Mouse (Mus musculus) E14TG2a.4 (cell line): ENCODE data around the gene Maea.

Source experiments
- H3K27me3 ChIP-seq: 2 replicates; pipeline ENCODE4 v1.6.1; 2014; ENCODE audit warnings: low read length, control low read depth; ENCODE audit not compliant: insufficient read depth
- H3K36me3 ChIP-seq: 2 replicates; pipeline ENCODE4 v1.6.1; 2014; ENCODE audit warnings: low read length, control low read depth; ENCODE audit not compliant: insufficient read depth
- H3K4me1 ChIP-seq: replicated peaks from 2 replicates; pipeline ENCODE4 v1.6.1; 2014; ENCODE audit warnings: low read depth, low read length, control low read depth
- H3K4me3 ChIP-seq: replicated peaks from 2 replicates; pipeline ENCODE4 v1.5.1; 2014; ENCODE audit warnings: mild to moderate bottlenecking, low read length
- H3K9me3 ChIP-seq: 2 replicates; pipeline ENCODE4 v1.6.1; 2014; ENCODE audit warnings: low read length, control low read depth
- CTCF ChIP-seq: conservative IDR thresholded peaks from 2 replicates; pipeline ENCODE4 v1.5.1; 2014; ENCODE audit warnings: low read length
- NANOG ChIP-seq: IDR thresholded peaks from 2 replicates; pipeline ENCODE4 v1.6.1; 2014; ENCODE audit warnings: borderline replicate concordance, low read length, mixed read lengths
- POU5F1 ChIP-seq: IDR thresholded peaks from 2 replicates; pipeline ENCODE4 v1.6.1; 2014; ENCODE audit warnings: low read length, borderline replicate concordance

Maea gene

DNA sequence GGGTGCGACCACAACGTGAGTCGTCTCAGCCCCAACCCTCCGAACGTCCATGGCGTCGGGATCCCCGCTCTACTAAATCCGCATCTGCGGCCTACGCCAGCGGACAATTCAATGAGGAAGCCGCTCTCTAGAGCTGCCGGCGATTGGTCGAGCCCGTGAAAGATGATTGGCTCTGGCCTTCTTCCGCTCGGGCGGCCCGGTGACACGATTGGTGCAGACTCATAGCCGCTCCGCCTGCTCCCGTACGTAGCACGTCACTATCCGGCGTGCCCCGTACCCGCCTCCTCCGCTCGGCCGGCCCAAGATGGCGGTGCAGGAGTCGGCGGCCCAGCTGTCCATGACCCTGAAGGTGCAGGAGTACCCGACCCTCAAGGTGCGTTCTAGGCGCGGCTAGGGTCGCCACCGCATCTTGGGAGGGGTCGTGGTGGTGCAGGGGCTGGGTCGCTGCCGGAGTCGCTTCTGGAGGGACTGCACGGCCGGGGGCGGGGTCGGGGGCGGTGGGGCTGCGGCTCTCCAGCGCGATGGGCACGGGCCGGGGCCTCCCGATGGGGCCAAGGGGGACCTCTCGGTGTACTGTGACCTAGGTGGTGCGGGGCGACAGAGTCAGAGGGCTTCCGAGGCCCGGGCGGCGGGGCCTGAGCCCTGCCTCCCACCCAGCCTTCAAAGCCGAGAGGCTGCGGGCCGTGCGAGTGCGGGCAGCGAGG lies at the start of gene Maea:
Gene Maea (plus strand): TSS at position 237 of the 704 bp plus-strand sequence.
- H3K36me3 ChIP-seq: peaks cover 35% of the 10 kb centered on the region
- peaks cover 42% of the 10 kb centered on the region for H3K4me1 ChIP-seq
- 0 out of 2 replicates have a peak, but pooled peaks have one; percentile 6 for TF ChIP-seq NANOG
- no peak for TF ChIP-seq POU5F1
- TF ChIP-seq CTCF: no peak
- peak within 1 kb of the TSS; percentile 97 for H3K4me3 ChIP-seq
- peaks cover 29% of the 10 kb centered on the region for H3K9me3 ChIP-seq
- H3K27me3 ChIP-seq: no peaks in the 10 kb centered on the region

- Histone ChIP-seq H3K27me3 (peaks cover 56% of the 10 kb centered on the region), H3K36me3 (no peaks in the 10 kb centered on the region)
Observed at GRCm38 (mm10) chr5:33293796-33294430, 41.4 kb upstream of the Maea start.

DNA sequence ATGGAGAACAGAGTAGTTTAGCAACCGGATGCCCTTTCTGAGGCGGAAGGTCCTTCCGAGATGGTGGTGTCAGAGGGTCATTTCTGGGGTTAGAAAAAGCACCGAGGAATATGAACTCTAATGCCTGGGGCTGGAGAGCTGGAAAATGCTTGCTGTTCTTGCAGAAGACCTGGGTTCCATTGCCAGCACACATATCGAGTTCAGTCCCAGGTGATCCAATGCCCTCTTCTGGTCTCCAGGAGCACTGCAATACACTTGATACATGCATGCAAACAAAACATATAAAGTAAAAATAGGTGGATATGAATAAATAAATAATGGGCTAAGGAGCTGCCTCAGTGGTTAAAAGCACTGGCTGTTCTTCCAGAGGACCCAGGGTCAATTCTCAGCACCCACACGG lies 38.1 kb upstream of the Maea start:
- Histone ChIP-seq H3K4me1 (no peaks in the 10 kb centered on the region; the same call in 1 of the 2 replicates), H3K36me3 (no peaks in the 10 kb centered on the region), H3K4me3 (no peak overlapping the region), H3K9me3 (no peaks in the 10 kb centered on the region), H3K27me3 (peaks cover 49% of the 10 kb centered on the region)
- TF ChIP-seq POU5F1: no peak
- TF ChIP-seq CTCF: peak; percentile 59

More at GRCm38 (mm10) chr5:33293796-33294430, 41.4 kb upstream of the Maea start:
- TF ChIP-seq NANOG (no peak), POU5F1 (no peak), CTCF (no peak)
- Histone ChIP-seq H3K4me1 (no peaks in the 10 kb centered on the region; the same call in 1 of the 2 replicates), H3K9me3 (no peaks in the 10 kb centered on the region), H3K4me3 (no peak overlapping the region)

DNA sequence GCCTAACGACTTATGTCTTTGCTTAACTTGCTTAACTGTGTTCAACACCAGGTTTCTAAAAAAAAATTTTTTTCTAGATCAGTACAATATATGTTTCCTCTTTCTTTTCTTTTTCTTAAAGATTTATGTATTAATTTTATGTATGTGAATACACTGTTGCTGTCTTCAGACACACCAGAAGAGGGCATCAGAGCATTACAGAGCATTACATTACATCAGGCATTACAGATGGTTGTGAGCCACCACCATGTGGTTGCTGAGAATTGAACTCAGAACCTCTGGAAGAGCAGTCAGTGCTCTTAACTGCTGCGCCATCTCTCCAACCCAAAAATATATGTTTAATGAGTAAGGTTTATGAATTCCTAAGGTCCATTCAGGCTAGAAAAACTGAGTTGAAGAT lies 33.5 kb upstream of the Maea start:
- no peaks in the 10 kb centered on the region for H3K9me3 ChIP-seq
- H3K4me1 ChIP-seq: no peaks in the 10 kb centered on the region; the same call in 1 of the 2 replicates
- H3K27me3 ChIP-seq: peaks cover 31% of the 10 kb centered on the region
- H3K36me3 ChIP-seq: no peaks in the 10 kb centered on the region
- H3K4me3 ChIP-seq: no peak overlapping the region
- TF ChIP-seq POU5F1 (no peak), NANOG (no peak), CTCF (no peak)

DNA sequence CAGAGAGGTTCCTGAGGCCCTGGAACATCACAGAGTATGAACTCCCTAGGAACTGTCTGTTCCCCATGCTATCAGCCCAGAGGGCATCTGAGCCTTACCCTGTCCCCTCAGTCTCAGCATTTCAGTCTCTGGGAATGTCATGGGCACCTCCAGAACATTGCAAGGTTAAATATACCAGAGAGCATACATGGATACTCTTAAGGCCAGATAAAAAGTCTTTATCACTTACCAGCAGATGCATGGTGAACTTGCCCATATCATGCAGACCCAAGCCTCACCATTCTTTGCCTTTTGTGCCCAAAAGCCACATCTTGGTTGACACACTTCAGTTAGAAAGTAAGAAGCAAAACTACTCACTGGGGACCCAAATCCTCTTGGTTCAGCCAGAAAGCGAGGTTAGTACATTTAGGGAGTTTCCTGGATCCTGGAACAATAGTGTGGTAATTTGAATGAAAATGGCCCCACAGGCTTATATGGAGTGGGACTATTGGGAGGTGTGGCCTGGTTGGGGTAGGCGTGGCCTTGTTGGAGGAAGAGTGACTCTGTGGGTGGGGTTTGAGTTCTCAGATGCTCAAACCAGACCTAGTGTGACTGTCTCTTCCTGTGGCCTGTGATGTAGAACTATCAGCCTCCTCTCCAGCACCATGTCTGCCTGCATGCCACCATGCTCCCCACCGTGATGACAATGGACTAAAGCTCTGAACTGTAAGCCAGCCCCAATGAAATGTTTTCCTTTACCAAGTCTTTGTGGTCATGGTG lies 24.4 kb upstream of the Maea start:
- Histone ChIP-seq H3K4me3 (0 out of 2 replicates have a peak overlapping the region, but pooled peaks have one; percentile 3), H3K36me3 (no peaks in the 10 kb centered on the region), H3K4me1 (peaks cover 17% of the 10 kb centered on the region), H3K9me3 (no peaks in the 10 kb centered on the region), H3K27me3 (peaks cover 10% of the 10 kb centered on the region; the same call in 1 of the 2 replicates)
- TF ChIP-seq POU5F1: peak; percentile 23; the same call in 1 of the 2 replicates
- no peak for TF ChIP-seq NANOG
- no peak for TF ChIP-seq CTCF

GRCm38 (mm10) chr5:33312192-33312591 lies 23.1 kb upstream of the Maea start:
- TF ChIP-seq NANOG (no peak), POU5F1 (no peak), CTCF (no peak)
- Histone ChIP-seq H3K4me1 (peaks cover 17% of the 10 kb centered on the region), H3K4me3 (no peak overlapping the region), H3K36me3 (no peaks in the 10 kb centered on the region), H3K27me3 (peaks cover 10% of the 10 kb centered on the region; the same call in 1 of the 2 replicates), H3K9me3 (no peaks in the 10 kb centered on the region)

DNA sequence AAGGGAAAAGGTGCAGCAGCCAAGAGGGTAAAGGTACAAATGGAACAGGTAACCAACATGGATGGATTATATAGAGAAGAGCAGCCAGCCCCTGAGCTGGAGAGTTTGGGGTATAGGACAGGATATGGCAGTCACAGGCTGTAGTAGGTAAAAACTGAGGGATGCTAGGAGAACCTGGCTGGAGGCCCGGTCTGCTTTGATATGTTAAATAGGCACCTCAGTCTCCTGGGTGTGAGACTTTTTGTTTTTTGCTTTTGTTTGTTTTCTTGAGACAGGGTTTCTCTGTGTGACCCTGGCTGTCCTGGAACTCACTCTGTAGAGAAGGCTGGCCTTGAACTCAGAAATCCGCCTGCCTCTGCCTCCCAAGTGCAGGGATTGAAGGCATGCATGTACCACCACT lies 10.8 kb upstream of the Maea start:
- H3K9me3 ChIP-seq: peaks cover 39% of the 10 kb centered on the region
- TF ChIP-seq POU5F1: 0 out of 2 replicates have a peak, but pooled peaks have one; percentile 25
- no peak for TF ChIP-seq CTCF
- TF ChIP-seq NANOG: no peak
- H3K4me3 ChIP-seq: no peak overlapping the region
- peaks cover 11% of the 10 kb centered on the region for H3K27me3 ChIP-seq
- H3K4me1 ChIP-seq: peaks cover 5% of the 10 kb centered on the region
- no peaks in the 10 kb centered on the region for H3K36me3 ChIP-seq
